Mouse (Mus musculus): ENCODE measurements at regions not wholly inside any gene's neighbourhood (a gene's known extent, or its start where the extent isn't known, plus 50 kb on each side); places are given as distances from the start of the nearest gene placed in this dataset.

- intact Hi-C loops (cut with DNase I) = loop anchor here (10.0 kb wide), 1 partner anchor 482 kb away; no protein-coding TSS in a partner anchor
- DNase-seq = peak; percentile 50
Observed at GRCm38 (mm10) chr2:101172806-101173205, 451.7 kb upstream of the Rag2 start.

- DNase-seq = no peak
- intact Hi-C loops (cut with DNase I) = loop anchor here (10.0 kb wide), 1 partner anchor 480 kb away; no protein-coding TSS in a partner anchor
Observed at GRCm38 (mm10) chr2:101175124-101175523, 449.4 kb upstream of the Rag2 start.

- no peak for DNase-seq
- intact Hi-C loops (cut with DNase I) = no loop called here
Observed at GRCm38 (mm10) chr2:101206637-101207036, 417.9 kb upstream of the Rag2 start.

DNA sequence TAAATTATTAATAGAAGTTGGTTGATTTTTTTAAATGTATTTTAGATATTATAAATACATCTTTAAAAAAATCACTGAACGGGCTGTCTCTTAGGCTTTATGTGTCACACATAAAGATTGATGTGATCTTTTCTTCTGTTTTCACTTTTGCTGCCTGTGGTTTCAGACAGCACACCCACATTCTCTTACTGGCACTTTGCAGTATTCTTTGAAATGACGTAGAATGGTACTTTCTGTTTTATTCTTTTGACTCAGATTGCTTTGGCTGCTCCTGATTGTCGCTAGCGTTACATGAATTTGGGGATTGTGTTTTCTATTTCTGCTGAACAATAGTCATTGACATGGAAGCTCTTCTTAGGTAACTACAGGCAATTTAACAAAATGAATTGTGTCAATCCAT is 415.4 kb upstream of the Rag2 start:
- intact Hi-C loops (cut with DNase I) = no loop called here
- no peak for DNase-seq

DNA sequence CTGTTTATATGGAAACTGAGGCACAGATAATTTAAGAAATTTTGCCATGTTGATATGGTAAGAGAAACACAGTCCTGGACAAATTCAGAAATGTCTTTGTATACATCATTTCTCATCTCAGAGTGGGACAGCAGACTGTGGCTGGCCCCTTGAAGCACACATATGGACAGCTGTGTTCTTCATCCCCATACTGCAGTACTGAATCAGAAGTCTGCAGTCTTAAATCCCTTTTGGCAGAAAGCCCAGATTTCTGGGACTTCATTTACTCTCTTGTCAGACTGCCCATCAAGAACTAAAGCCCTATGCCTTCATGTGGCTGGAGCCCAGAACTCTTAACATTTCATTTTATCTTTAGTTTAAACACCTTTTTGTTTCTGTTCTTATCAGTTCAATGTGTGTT is 403.8 kb upstream of the Rag2 start:
- no peak for DNase-seq
- intact Hi-C loops (cut with DNase I) = no loop called here

GRCm38 (mm10) chr2:101242983-101243382 is 381.5 kb upstream of the Rag2 start:
- DNase-seq = no peak
- intact Hi-C loops (cut with DNase I) = no loop called here

GRCm38 (mm10) chr2:101247133-101247532 is 377.4 kb upstream of the Rag2 start:
- intact Hi-C loops (cut with DNase I) = no loop called here
- no peak for DNase-seq

DNA sequence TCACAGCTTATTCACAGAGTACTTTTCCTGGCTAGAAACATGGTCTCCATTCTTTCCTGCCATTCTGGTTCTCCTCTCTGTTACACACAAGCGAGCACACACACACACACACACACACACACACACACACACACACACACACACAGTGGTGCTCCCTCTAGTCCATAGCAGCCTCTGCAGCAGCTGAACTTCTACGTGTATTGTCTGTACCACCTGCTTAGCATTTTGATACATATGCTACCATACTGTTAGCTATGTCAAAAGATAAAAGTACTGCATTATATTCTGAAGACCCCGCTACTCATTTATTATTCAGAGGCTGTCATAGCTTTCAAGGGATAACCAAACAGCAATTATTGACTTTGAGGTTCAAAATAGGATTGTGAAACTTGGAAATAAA is 372.3 kb upstream of the Rag2 start:
- intact Hi-C loops (cut with DNase I) = no loop called here
- DNase-seq = no peak

DNA sequence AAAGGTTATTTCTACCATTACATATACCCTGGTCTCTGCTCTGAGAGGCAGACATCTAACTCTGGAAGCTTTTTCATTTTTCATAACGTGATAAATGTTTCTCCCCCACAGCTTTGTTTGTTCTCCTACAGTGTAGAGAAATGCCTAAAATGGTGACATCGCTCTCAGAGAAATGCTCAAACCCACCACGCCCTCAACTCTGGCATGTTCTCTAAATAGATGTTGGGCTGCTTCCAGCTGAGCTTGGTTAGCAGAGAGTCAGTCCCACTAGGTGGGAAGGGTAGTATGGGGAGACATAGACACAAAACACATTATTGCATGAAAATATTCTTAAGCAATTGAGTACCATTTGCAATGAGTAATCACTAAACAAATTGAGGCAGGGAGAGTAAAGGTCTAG is 368.1 kb upstream of the Rag2 start:
- intact Hi-C loops (cut with DNase I) = no loop called here
- no peak for DNase-seq

GRCm38 (mm10) chr2:101263934-101264333 is 360.6 kb upstream of the Rag2 start:
- intact Hi-C loops (cut with DNase I) = no loop called here
- no peak for DNase-seq

GRCm38 (mm10) chr2:101266685-101267374 is 357.7 kb upstream of the Rag2 start:
- DNase-seq = no peak
- intact Hi-C loops (cut with DNase I) = no loop called here

DNA sequence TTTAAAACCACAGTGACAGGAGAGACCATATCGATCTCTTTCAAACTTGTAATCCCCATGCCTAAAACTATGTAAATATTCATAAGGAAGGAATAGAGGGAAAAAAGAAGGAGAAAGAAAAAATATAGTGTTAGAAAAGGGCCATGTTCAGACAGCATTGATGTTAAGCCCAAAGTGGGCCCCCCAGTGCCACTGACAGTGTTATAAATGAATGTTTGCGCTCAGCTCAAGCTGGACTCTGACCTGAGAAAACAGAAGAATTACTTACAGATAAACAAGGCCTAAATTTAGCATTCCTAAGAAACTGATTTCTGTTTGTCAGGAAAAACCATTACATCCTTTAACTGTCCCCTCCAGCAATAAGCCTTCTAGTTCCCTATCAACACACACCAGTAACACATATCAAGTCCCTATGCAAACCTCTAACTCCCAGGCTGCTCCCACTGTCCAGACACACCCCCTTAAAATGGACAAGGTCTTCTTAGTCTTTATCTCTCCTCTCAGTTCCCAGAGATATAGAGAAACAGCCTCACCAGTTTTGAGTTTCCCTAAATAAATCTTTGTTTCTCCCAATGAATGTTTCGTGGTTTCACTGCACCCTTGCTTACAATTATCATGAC is 350.4 kb upstream of the Rag2 start:
- intact Hi-C loops (cut with DNase I) = no loop called here
- DNase-seq = no peak

DNA sequence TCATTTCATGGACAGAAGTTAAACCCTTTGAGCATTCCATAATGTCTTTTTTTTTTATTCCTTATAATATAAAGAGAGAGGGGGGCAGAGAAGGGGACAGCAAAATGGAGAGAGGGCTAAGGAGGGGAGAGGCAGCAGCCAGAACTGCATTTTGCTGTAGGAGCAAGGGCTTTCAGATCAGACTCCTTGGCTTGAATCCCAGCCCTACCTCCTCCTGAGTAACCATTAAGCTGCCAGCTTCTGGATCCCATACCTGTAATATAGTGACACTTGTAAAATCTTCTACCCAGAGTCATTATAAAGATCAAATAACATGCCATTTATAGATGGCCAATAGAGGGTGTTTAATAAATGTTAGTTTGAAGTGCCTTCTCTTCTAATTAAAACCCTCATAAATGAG is 339.6 kb upstream of the Rag2 start:
- peak; percentile 5 for DNase-seq
- intact Hi-C loops (cut with DNase I) = no loop called here

DNA sequence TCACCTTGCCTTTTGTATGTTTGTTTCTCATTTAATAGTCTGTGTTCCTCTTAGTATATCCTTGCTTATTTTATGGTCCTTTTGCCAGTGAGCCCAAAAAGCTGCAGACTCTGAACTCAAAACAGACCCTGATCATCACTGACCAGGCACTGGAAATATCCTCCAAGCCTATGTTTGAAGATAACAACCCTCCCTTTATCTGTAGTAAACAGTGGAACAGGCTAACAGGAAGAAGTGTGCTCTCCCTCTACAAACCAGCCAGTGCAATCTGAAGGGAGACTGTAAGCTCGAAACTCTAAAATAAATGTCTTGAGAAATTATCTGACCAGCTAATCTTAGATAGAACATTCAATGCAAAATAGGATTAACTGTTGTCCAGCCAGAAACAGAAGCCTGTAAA is 336.4 kb upstream of the Rag2 start:
- no peak for DNase-seq
- intact Hi-C loops (cut with DNase I) = no loop called here

DNA sequence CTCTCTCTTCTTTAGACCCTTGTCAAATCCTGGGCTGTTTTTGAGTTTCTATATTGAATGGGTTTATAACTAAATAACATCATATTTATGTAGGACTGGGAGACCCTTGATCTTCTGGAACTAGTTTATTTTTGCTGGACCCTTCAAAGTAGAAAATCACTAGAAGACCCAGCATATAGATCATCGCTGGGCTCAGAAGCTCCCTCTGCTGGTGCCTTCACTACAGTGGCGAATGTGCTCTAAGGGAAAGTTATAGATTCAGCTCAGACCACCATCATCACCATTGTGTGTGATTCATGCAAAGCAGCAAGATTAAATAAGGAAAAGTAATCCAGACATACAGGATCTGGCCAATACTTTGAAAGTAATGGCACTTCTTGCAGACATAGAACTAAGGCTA is 335.4 kb upstream of the Rag2 start:
- DNase-seq = peak; percentile 16
- intact Hi-C loops (cut with DNase I) = no loop called here

DNA sequence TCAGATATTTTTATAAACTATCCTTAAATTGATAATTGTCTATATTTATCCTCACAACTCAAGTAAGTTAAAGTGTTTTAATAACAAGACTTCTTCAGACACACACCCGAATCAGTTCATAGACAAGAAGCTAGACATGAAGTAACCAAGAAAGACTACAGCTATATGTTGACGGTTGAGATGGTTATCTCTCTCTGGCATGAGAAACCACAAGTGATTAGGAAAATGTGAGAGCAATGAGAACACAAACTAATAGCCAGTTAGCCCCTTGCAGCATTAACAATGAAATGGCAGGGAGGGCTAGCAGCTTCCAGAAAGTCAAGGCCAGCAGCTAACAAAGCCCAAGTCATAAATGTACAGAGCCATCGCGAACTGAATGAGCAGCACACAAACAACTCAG is 333.8 kb upstream of the Rag2 start:
- intact Hi-C loops (cut with DNase I) = loop anchor here (10.0 kb wide), 2 partner anchors 126 to 364 kb away; no protein-coding TSS in a partner anchor
- no peak for DNase-seq

DNA sequence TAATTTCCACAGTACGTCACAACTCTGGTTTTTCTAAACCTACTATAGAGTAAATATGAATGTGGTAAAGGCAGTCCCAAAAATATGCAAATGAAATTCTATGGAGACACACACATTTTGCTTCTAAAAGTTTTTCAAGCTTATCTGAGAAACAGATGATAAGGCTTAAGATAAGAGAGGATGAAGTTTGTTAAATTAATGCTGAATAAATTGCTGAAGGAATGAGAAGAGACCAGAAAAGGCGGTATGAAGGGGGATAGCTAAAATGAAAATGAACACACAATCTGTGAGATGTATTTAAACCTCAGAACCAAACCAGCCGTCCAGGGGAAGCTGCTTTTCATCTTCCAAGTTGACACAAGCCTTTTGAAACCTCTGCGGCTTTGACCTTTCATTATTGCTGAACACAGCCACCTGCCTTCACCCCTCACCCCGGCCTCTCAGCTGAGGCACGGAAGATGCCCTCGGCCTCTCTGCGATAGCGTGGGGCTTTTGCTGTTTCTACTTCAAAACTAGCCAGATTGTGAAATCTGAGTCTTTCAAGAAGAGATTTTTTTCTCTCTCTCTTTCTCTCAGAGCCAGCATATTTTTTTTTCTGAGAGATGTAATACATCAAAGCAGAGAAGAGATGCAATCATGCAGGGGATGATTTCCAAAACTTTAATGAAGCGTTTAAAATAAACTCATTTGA is 328.7 kb upstream of the Rag2 start:
- intact Hi-C loops (cut with DNase I) = loop anchor here (10.0 kb wide), 2 partner anchors 131 to 359 kb away; no protein-coding TSS in a partner anchor
- no peak for DNase-seq

- intact Hi-C loops (cut with DNase I) = loop anchor here (10.0 kb wide), 2 partner anchors 132 to 358 kb away; no protein-coding TSS in a partner anchor
- no peak for DNase-seq
Observed at GRCm38 (mm10) chr2:101296369-101296682, 328.2 kb upstream of the Rag2 start.

GRCm38 (mm10) chr2:101296778-101297177 is 327.7 kb upstream of the Rag2 start:
- DNase-seq = no peak
- intact Hi-C loops (cut with DNase I) = loop anchor here (10.0 kb wide), 2 partner anchors 132 to 358 kb away; no protein-coding TSS in a partner anchor

DNA sequence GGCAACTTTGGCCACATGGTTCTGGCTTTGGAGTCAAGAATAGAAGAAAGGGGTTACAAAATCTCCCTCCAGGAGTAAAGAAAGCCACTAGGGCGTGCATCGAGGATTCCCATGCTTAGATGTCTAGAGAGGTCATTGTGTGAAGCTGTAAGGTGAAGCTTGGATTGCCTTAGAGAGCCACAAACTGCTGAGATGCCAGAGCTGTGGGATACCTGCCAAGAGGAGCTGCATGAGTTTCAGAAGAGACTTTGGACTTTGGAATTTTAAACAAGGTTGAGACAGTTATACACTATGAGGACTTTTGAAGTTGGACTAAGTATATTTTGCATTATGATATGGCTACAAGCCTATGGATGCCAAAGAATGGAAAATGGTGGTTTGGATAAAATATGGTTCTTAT is 325.4 kb upstream of the Rag2 start:
- intact Hi-C loops (cut with DNase I) = loop anchor here (10.0 kb wide), 2 partner anchors 134 to 356 kb away; no protein-coding TSS in a partner anchor

DNA sequence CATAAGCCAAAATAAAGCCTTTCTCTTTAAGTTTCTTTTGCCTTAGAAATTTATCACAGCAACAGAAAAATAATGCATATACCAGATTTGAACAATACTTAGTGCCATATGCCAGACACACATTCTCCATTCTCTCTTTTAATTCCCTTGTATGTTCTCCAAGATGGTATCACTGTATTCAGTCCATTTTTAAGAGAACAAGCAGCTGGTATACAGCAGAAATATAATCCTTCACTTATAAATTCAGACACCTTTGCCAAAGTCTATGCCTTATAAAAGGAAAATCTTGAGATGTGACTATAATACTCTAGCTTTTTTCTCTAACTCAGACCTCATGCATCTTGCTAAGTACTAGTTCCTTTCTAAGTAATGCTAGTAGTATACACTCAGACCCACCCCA is 324.4 kb upstream of the Rag2 start:
- intact Hi-C loops (cut with DNase I) = loop anchor here (10.0 kb wide), 1 partner anchor 225 kb away; no protein-coding TSS in a partner anchor
- no peak for DNase-seq

More for the DNA sequence above, 325.4 kb upstream of the Rag2 start:
- DNase-seq = no peak

All from left cerebral cortex, postnatal 4 days (tissue).